Mouse (Mus musculus) limb, embryonic 14.5 days (tissue): ENCODE results near the gene Med13l. TPM values are rescaled to one million over a fixed set of nuclear protein-coding genes. Genes with fewer than 3 reads are reported as not detected.

Experiments used
- ATAC-seq: fragments of 200-750 bp; cut with Nextera tagmentation; 2 replicates; pipeline ENCODE4 v1.8.0; 2017; ENCODE audit warnings: low read depth, moderate number of reproducible peaks, moderate TSS enrichment; ENCODE audit not compliant: low FRiP score
- DNase-seq: peaks from one replicate; pipeline ENCODE4 v3.0.0-alpha.2; 2015; ENCODE audit warnings: low spot score
- H3K27ac ChIP-seq: fragments of 300-500 bp; sonication (generic); replicated peaks from 2 replicates; pipeline ENCODE4 v1.5.1; 2014; ENCODE audit warnings: low read depth, mild to moderate bottlenecking, low read length, moderate library complexity, mixed read lengths
- H3K27me3 ChIP-seq: fragments of 300-500 bp; sonication (generic); 2 replicates; pipeline ENCODE4 v1.6.1; 2014; ENCODE audit warnings: low read length, mixed read lengths; ENCODE audit not compliant: control insufficient read depth, insufficient read depth
- H3K36me3 ChIP-seq: fragments of 300-500 bp; sonication (generic); 2 replicates; pipeline ENCODE4 v1.6.1; 2014; ENCODE audit warnings: mild to moderate bottlenecking, low read length, moderate library complexity, mixed read lengths; ENCODE audit not compliant: control insufficient read depth, insufficient read depth
- H3K4me1 ChIP-seq: fragments of 300-500 bp; sonication (generic); 2 replicates; pipeline ENCODE4 v1.6.1; 2014; ENCODE audit warnings: antibody characterized with exemption, low read length, mixed read lengths; ENCODE audit not compliant: control insufficient read depth, insufficient read depth
- H3K4me2 ChIP-seq: fragments of 300-500 bp; sonication (generic); replicated peaks from 2 replicates; pipeline ENCODE4 v1.6.1; 2014; ENCODE audit warnings: low read depth, mild to moderate bottlenecking, low read length, moderate library complexity; ENCODE audit not compliant: severe bottlenecking
- H3K4me3 ChIP-seq: fragments of 300-500 bp; sonication (generic); replicated peaks from 2 replicates; pipeline ENCODE4 v1.5.1; 2014; ENCODE audit warnings: low read length
- H3K9ac ChIP-seq: fragments of 300-500 bp; sonication (generic); 2 replicates; pipeline ENCODE4 v1.6.1; 2014; ENCODE audit warnings: mild to moderate bottlenecking, low read depth, low read length, moderate library complexity; ENCODE audit not compliant: severe bottlenecking
- H3K9me3 ChIP-seq: fragments of 300-500 bp; sonication (generic); 2 replicates; pipeline ENCODE4 v1.6.1; 2016; ENCODE audit warnings: low read length; ENCODE audit not compliant: control insufficient read depth
- POLR2A ChIP-seq: fragments of 200-500 bp; IDR thresholded peaks from 2 replicates; pipeline ENCODE4 v1.8.0; 2012; ENCODE audit warnings: inconsistent platforms, mild to moderate bottlenecking, moderate library complexity, borderline replicate concordance; ENCODE audit not compliant: insufficient read depth, insufficient read length; ENCODE audit errors: extremely low read depth
- WGBS: fragments of 180-500 bp; shearing (Covaris S2); extraction: QIAGEN DNeasy Blood & Tissue Kit; methylation state at CpG from one replicate; pipeline ENCODE4 v1.1.7; 2014; 5-methylcytosine and 5-hydroxymethylcytosine counted together
- polyA plus RNA-seq, 2 experiments: library from polyadenylated mRNA; depleted of rRNA in 1 of 2; stranded (reverse) in 1 of 2; unstranded in 1 of 2; fragments of >200 nt; fragmentation: Nextera tagmentation in 1 of 2; extraction: Ambion mirVana in 1 of 2; gene quantifications; 2 replicates each; pipeline versions ENCODE4 v1.2.1 to v1.2.3; 2012 to 2014

The Med13l gene
- polyA plus RNA-seq, 2 experiments: 17.8 to 19.8 TPM

DNA sequence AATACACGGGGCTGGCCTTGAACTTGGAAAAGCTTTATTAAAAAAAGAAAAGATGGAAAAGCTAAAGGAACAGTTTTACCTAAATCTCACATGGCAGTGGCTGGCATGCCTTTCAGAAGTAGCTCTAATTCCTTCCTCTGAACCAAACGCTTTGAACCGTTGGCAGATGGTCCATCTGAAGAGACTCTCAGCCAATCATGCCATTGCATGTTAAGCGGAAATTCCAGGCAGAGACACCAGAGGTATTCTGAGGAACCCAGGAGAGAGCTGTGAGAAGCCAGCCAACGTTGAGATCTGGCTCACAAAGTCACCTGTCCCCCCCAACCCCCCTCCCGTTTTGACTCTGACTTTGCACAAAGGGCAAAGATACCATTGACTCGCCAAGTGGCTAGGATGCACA, 42.2 kb downstream of the Med13l start:
- ATAC-seq: no peak
- no peak overlapping the region for H3K4me2 ChIP-seq
- no peaks in the 10 kb centered on the region for H3K27me3 ChIP-seq
- TF ChIP-seq POLR2A: no peak
- H3K4me1 ChIP-seq: peaks cover 23% of the 10 kb centered on the region
- whole genome bisulfite sequencing: 76% methylated on average over 7 of the region's 7 CpGs
- H3K9ac ChIP-seq: no peak overlapping the region
- H3K4me3 ChIP-seq: no peak overlapping the region
- no peak overlapping the region for H3K27ac ChIP-seq
- DNase-seq: no peak
- H3K36me3 ChIP-seq: peaks cover 6% of the 10 kb centered on the region; the same call in 1 of the 2 replicates
- no peaks in the 10 kb centered on the region for H3K9me3 ChIP-seq

DNA sequence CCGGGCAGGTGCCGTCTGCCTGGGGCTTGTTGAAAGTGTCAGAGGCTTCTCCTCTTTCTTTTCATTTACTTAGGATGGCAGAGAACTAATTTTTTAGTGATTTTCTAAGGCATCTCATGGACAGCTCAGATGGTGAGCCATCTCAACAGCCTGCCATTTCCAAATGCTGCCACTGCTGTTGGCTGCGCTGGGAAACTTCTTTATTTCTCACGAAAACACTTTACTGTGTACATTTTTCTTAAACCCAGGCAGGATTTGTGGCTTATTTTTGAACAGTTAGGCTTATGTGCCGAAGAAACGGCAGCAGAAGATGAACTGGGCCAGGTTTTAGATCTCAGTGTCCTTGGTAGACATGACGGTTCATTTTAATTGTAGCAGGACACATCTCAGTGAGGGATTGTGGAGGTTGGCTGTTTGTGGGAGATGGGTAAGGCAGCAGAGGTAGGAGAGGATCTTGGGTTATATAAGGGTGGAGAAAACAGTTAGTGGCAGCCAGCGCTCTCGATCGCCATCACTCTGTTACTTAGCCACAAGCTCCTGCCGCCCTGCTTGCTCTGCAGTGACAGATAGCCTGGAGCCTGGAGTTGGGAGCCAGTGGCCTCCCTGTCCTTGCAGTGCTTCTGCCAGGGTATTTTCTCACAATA, 45.1 kb downstream of the Med13l start:
- ATAC-seq (no peak), DNase-seq (no peak)
- no peaks in the 10 kb centered on the region for H3K27me3 ChIP-seq
- peak overlapping the region; percentile 28; the same call in 1 of the 2 replicates for H3K9ac ChIP-seq
- H3K27ac ChIP-seq: no peak overlapping the region
- H3K36me3 ChIP-seq: 0 out of 2 replicates have a peak, but pooled peaks cover 6% of the 10 kb centered on the region
- H3K4me3 ChIP-seq: no peak overlapping the region
- no peak for TF ChIP-seq POLR2A
- H3K9me3 ChIP-seq: no peaks in the 10 kb centered on the region
- H3K4me1 ChIP-seq: peaks cover 15% of the 10 kb centered on the region
- H3K4me2 ChIP-seq: no peak overlapping the region
- WGBS: 81% methylated on average over 11 of the region's 11 CpGs

DNA sequence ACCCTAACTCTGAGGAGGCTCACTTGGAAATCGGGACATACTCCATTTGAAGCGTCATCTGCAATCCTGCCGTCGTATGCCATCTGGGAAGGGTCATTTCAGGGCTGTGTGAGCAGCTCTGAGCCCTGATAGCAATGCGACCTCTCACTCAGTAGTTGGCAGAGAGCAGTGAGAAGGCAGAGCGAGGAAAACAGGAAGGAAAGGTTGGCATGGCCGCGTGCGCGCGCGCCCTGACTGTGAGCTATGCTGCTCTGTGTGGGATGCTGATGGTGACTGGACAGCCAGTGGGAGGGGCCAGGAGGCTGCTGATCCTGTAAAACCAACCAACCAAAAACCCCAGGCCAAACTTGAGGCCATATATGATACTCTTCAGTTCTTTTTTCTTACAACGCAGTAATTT, 46.2 kb downstream of the Med13l start:
- Histone ChIP-seq H3K27me3 (no peaks in the 10 kb centered on the region), H3K36me3 (0 out of 2 replicates have a peak, but pooled peaks cover 6% of the 10 kb centered on the region), H3K27ac (no peak overlapping the region), H3K4me3 (no peak overlapping the region), H3K9ac (no peak overlapping the region), H3K4me1 (peaks cover 12% of the 10 kb centered on the region), H3K4me2 (no peak overlapping the region), H3K9me3 (no peaks in the 10 kb centered on the region)
- TF ChIP-seq POLR2A: no peak
- no peak for DNase-seq
- ATAC-seq: no peak
- 72% methylated on average over 13 of the region's 13 CpGs for WGBS

DNA sequence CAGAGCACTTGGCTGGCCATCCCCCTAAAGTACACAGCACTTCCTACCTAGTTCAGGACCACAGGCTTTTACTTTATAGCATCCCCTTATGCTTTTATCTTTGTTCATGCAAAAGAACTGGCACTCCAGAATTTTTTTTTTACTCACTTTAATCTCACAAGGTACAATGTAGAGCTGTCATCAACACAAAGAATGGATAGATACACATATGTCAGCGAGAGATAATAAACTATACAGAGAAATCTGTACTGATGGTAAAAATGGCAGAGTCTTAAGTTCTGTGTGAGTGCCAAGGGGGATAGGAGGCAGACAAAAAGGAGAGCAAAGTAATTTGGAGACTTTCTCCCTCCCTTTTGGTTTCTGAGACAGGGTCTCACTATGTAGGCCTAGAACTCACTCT, 47.4 kb downstream of the Med13l start:
- Histone ChIP-seq H3K27ac (no peak overlapping the region), H3K36me3 (0 out of 2 replicates have a peak, but pooled peaks cover under 1% of the 10 kb centered on the region), H3K4me1 (peaks cover 7% of the 10 kb centered on the region), H3K4me2 (no peak overlapping the region), H3K27me3 (no peaks in the 10 kb centered on the region), H3K9me3 (no peaks in the 10 kb centered on the region), H3K4me3 (no peak overlapping the region), H3K9ac (no peak overlapping the region)
- ATAC-seq: no peak
- no peak for TF ChIP-seq POLR2A
- 93% methylated on average over 1 of the region's 1 CpGs for WGBS
- no peak for DNase-seq

DNA sequence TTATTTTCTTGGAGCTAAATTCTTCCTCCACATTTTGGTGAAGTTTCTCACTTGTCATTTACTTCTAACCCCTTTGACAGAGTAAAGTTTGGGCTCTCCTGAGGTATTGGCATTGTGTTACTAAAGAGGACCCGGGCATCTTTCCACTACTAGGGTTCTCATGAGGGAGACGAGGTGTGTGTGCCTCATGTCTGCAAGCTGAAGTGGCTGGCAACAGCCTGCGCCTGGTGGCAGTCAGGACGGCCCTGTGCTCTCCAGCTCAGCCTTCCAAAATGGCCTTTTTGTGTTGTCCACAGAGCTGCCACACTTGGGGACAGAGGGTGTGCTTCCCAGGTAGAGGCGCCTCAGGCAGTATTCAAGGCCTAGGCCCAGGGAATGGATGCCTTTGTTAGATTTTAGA, 50.0 kb downstream of the Med13l start:
- Histone ChIP-seq H3K9ac (no peak overlapping the region), H3K27me3 (no peaks in the 10 kb centered on the region), H3K4me3 (no peak overlapping the region), H3K4me2 (no peak overlapping the region), H3K9me3 (no peaks in the 10 kb centered on the region), H3K4me1 (peaks cover 27% of the 10 kb centered on the region), H3K27ac (no peak overlapping the region), H3K36me3 (no peaks in the 10 kb centered on the region)
- DNase-seq (no peak), ATAC-seq (no peak)
- TF ChIP-seq POLR2A: no peak
- 80% methylated on average over 5 of the region's 5 CpGs for WGBS
